Mouse (Mus musculus): ENCODE measurements around the gene Enpp6. TPM values are rescaled to one million over a fixed set of nuclear protein-coding genes. Genes with fewer than 3 reads are reported as not detected.

Enpp6 gene
- polyA plus RNA-seq, 1 experiment from 2014 or later = 0.34 TPM

- Histone ChIP-seq H3K9ac (ENCODE audit: low read depth, low read length) (no peak overlapping the region), H3K4me3 (ENCODE audit: low read depth, low read length) (no peak overlapping the region), H3K4me1 (ENCODE audit: control insufficient read depth, low read depth, low read length) (no peaks in the 10 kb centered on the region), H3K9me3 (replicated peaks; ENCODE audit: control insufficient read depth, low read length) (no peaks in the 10 kb centered on the region), H3K27me3 (ENCODE audit: control insufficient read depth, insufficient read depth, low read depth, low read length) (no peaks in the 10 kb centered on the region), H3K27ac (ENCODE audit: low read length) (no peak overlapping the region), H3K4me2 (ENCODE audit: low read depth, low read length) (no peak overlapping the region), H3K36me3 (ENCODE audit: control insufficient read depth, insufficient read depth) (no peaks in the 10 kb centered on the region)
- WGBS (ENCODE audit: insufficient replicate concordance) = 15% methylated on average over 7 of the region's 7 CpGs
- no peak for ATAC-seq (ENCODE audit: low read depth)
Measured at GRCm38 (mm10) chr8:46953472-46953871, 33.2 kb upstream of the Enpp6 start.

DNA sequence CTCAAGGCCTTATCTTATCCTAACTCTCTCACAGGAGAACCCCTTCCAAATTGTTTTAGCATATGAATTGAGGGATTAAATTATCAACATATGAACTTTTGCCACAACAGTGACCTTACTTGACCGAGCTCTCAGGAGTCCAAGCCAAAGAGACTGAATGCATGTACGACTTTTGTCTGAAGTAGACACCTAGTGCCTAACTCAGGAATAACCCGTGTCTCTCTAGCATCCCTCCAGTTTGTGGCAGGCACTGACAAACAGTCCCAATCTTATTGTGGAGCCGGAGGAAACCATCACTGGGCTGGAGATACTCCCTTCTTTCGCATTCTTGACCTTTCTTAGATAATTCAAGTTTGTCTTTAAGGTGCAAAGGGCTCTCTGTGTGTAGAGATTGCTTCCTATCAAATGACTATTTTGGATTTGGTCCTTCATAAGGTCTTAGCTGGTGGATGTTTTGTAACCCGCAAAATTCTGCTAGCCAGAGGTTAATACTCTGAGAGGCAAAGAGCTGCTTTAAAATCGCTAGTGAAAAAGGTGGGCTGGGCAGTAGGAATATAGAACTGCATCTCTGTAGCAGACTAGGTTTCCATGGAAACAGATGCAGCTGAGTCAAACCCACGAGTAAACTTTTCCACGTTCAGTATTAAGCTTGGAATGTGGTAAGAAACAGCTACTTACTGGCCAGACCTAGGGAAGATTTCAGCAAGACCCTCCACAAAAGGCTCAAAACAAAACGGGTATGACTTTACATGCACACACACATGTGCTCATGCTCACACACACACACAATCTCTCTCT, 23.9 kb upstream of the Enpp6 start:
- H3K4me1 ChIP-seq (ENCODE audit: control insufficient read depth, low read depth, low read length) = no peaks in the 10 kb centered on the region
- no peaks in the 10 kb centered on the region for H3K27me3 ChIP-seq (ENCODE audit: control insufficient read depth, insufficient read depth, low read depth, low read length)
- WGBS (ENCODE audit: insufficient replicate concordance) = 52% methylated on average over 10 of the region's 10 CpGs
- H3K36me3 ChIP-seq (ENCODE audit: control insufficient read depth, insufficient read depth) = no peaks in the 10 kb centered on the region
- no peak for ATAC-seq (ENCODE audit: low read depth)
- no peak overlapping the region for H3K9ac ChIP-seq (ENCODE audit: low read depth, low read length)
- no peak overlapping the region for H3K4me3 ChIP-seq (ENCODE audit: low read depth, low read length)
- no peaks in the 10 kb centered on the region for H3K9me3 ChIP-seq (replicated peaks; ENCODE audit: control insufficient read depth, low read length)
- H3K4me2 ChIP-seq (ENCODE audit: low read depth, low read length) = no peak overlapping the region
- no peak overlapping the region for H3K27ac ChIP-seq (ENCODE audit: low read length)

GRCm38 (mm10) chr8:46963619-46964145, 23.0 kb upstream of the Enpp6 start:
- no peak overlapping the region for H3K4me3 ChIP-seq (ENCODE audit: low read depth, low read length)
- no peak overlapping the region for H3K27ac ChIP-seq (ENCODE audit: low read length)
- ATAC-seq (ENCODE audit: low read depth) = no peak
- no peaks in the 10 kb centered on the region for H3K9me3 ChIP-seq (replicated peaks; ENCODE audit: control insufficient read depth, low read length)
- WGBS (ENCODE audit: insufficient replicate concordance) = 43% methylated on average over 8 of the region's 8 CpGs
- no peaks in the 10 kb centered on the region for H3K27me3 ChIP-seq (ENCODE audit: control insufficient read depth, insufficient read depth, low read depth, low read length)
- no peak overlapping the region for H3K4me2 ChIP-seq (ENCODE audit: low read depth, low read length)
- no peak overlapping the region for H3K9ac ChIP-seq (ENCODE audit: low read depth, low read length)
- H3K4me1 ChIP-seq (ENCODE audit: control insufficient read depth, low read depth, low read length) = no peaks in the 10 kb centered on the region
- H3K36me3 ChIP-seq (ENCODE audit: control insufficient read depth, insufficient read depth) = no peaks in the 10 kb centered on the region

DNA sequence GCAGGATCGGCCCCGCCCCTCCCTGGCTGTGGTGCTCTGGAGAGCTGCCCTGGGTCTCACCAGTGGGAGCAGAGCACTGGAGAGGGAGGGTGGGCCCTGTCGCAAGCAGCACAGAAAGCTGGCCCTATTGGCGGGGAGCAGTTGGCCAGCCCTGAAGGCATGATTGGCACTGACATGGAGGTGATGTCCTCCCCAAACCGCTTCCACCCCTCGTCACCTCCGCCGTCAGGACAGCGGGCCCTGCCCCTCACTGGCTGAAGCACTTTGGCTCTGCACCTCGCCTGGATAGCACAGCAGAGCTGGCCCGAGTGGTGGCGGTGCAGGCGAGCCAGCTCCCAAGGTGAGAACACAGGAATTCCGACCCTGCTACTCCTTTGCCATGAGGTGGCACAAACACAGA, 20.9 kb upstream of the Enpp6 start:
- Histone ChIP-seq H3K27ac (ENCODE audit: low read length) (no peak overlapping the region), H3K4me1 (ENCODE audit: control insufficient read depth, low read depth, low read length) (no peaks in the 10 kb centered on the region), H3K9me3 (replicated peaks; ENCODE audit: control insufficient read depth, low read length) (no peaks in the 10 kb centered on the region), H3K4me3 (ENCODE audit: low read depth, low read length) (no peak overlapping the region), H3K36me3 (ENCODE audit: control insufficient read depth, insufficient read depth) (no peaks in the 10 kb centered on the region), H3K27me3 (ENCODE audit: control insufficient read depth, insufficient read depth, low read depth, low read length) (no peaks in the 10 kb centered on the region), H3K4me2 (ENCODE audit: low read depth, low read length) (no peak overlapping the region), H3K9ac (ENCODE audit: low read depth, low read length) (no peak overlapping the region)
- WGBS (ENCODE audit: insufficient replicate concordance) = 54% methylated on average over 14 of the region's 14 CpGs
- no peak for ATAC-seq (ENCODE audit: low read depth)

- no peak overlapping the region for H3K9ac ChIP-seq (ENCODE audit: low read depth, low read length)
- no peak for ATAC-seq (ENCODE audit: low read depth)
- no peak overlapping the region for H3K4me2 ChIP-seq (ENCODE audit: low read depth, low read length)
- H3K4me3 ChIP-seq (ENCODE audit: low read depth, low read length) = no peak overlapping the region
- no peak overlapping the region for H3K27ac ChIP-seq (ENCODE audit: low read length)
- WGBS (ENCODE audit: insufficient replicate concordance) = 71% methylated on average over 3 of the region's 3 CpGs
- no peaks in the 10 kb centered on the region for H3K9me3 ChIP-seq (replicated peaks; ENCODE audit: control insufficient read depth, low read length)
- H3K27me3 ChIP-seq (ENCODE audit: control insufficient read depth, insufficient read depth, low read depth, low read length) = no peaks in the 10 kb centered on the region
- H3K36me3 ChIP-seq (ENCODE audit: control insufficient read depth, insufficient read depth) = no peaks in the 10 kb centered on the region
- H3K4me1 ChIP-seq (ENCODE audit: control insufficient read depth, low read depth, low read length) = no peaks in the 10 kb centered on the region
Measured at GRCm38 (mm10) chr8:46968721-46969120, 18.0 kb upstream of the Enpp6 start.

- no peak overlapping the region for H3K27ac ChIP-seq (ENCODE audit: low read length)
- 33% methylated on average over 2 of the region's 2 CpGs for WGBS (ENCODE audit: insufficient replicate concordance)
- ATAC-seq (ENCODE audit: low read depth) = no peak
- H3K4me2 ChIP-seq (ENCODE audit: low read depth, low read length) = no peak overlapping the region
- no peaks in the 10 kb centered on the region for H3K36me3 ChIP-seq (ENCODE audit: control insufficient read depth, insufficient read depth)
- no peaks in the 10 kb centered on the region for H3K27me3 ChIP-seq (ENCODE audit: control insufficient read depth, insufficient read depth, low read depth, low read length)
- no peaks in the 10 kb centered on the region; the same call in 1 of the 2 replicates for H3K9me3 ChIP-seq (replicated peaks; ENCODE audit: control insufficient read depth, low read length)
- H3K4me3 ChIP-seq (ENCODE audit: low read depth, low read length) = no peak overlapping the region
- no peaks in the 10 kb centered on the region for H3K4me1 ChIP-seq (ENCODE audit: control insufficient read depth, low read depth, low read length)
- H3K9ac ChIP-seq (ENCODE audit: low read depth, low read length) = no peak overlapping the region
Measured at GRCm38 (mm10) chr8:46969386-46969785, 17.3 kb upstream of the Enpp6 start.

DNA sequence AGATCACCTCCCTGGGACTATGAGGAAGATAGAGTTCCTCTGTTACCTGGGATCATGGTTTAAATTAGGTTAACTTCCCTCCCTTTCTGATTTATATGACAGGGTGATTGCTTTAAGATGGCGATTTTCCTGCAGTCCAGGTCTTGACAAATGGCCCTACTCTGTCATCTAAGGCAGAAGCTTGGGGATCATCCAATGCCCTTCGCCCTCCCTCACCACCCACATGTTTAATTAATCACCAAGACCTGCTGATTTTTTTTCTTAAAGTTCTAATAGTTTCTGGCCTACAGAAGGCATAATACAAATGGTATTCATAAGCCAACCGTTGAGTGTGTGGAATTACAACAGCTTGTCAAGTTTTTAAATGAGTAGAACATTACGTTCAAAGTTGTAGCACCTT, 9.3 kb upstream of the Enpp6 start:
- Histone ChIP-seq H3K36me3 (ENCODE audit: control insufficient read depth, insufficient read depth) (no peaks in the 10 kb centered on the region), H3K4me1 (ENCODE audit: control insufficient read depth, low read depth, low read length) (no peaks in the 10 kb centered on the region), H3K27ac (ENCODE audit: low read length) (no peak overlapping the region), H3K4me3 (ENCODE audit: low read depth, low read length) (no peak overlapping the region), H3K9me3 (replicated peaks; ENCODE audit: control insufficient read depth, low read length) (no peaks in the 10 kb centered on the region; the same call in 1 of the 2 replicates), H3K9ac (ENCODE audit: low read depth, low read length) (no peak overlapping the region), H3K4me2 (ENCODE audit: low read depth, low read length) (no peak overlapping the region), H3K27me3 (ENCODE audit: control insufficient read depth, insufficient read depth, low read depth, low read length) (no peaks in the 10 kb centered on the region)
- 67% methylated on average over 4 of the region's 4 CpGs for WGBS (ENCODE audit: insufficient replicate concordance)
- no peak for ATAC-seq (ENCODE audit: low read depth)

- Histone ChIP-seq H3K27me3 (ENCODE audit: control insufficient read depth, insufficient read depth, low read depth, low read length) (no peaks in the 10 kb centered on the region), H3K9ac (ENCODE audit: low read depth, low read length) (no peak overlapping the region), H3K4me1 (ENCODE audit: control insufficient read depth, low read depth, low read length) (no peaks in the 10 kb centered on the region), H3K27ac (ENCODE audit: low read length) (no peak overlapping the region), H3K4me3 (ENCODE audit: low read depth, low read length) (no peak overlapping the region), H3K4me2 (ENCODE audit: low read depth, low read length) (no peak overlapping the region), H3K9me3 (replicated peaks; ENCODE audit: control insufficient read depth, low read length) (no peaks in the 10 kb centered on the region), H3K36me3 (ENCODE audit: control insufficient read depth, insufficient read depth) (no peaks in the 10 kb centered on the region)
- ATAC-seq (ENCODE audit: low read depth) = no peak
- WGBS (ENCODE audit: insufficient replicate concordance) = 43% methylated on average over 6 of the region's 6 CpGs
Measured at GRCm38 (mm10) chr8:46982166-46982565, 4.5 kb upstream of the Enpp6 start.

GRCm38 (mm10) chr8:46982770-46983169, 3.9 kb upstream of the Enpp6 start:
- H3K9me3 ChIP-seq (replicated peaks; ENCODE audit: control insufficient read depth, low read length) = no peaks in the 10 kb centered on the region
- no peaks in the 10 kb centered on the region for H3K4me1 ChIP-seq (ENCODE audit: control insufficient read depth, low read depth, low read length)
- H3K27me3 ChIP-seq (ENCODE audit: control insufficient read depth, insufficient read depth, low read depth, low read length) = no peaks in the 10 kb centered on the region
- H3K4me3 ChIP-seq (ENCODE audit: low read depth, low read length) = no peak overlapping the region
- no peak; the same call in 1 of the 2 replicates for ATAC-seq (ENCODE audit: low read depth)
- H3K36me3 ChIP-seq (ENCODE audit: control insufficient read depth, insufficient read depth) = no peaks in the 10 kb centered on the region
- H3K27ac ChIP-seq (ENCODE audit: low read length) = no peak overlapping the region
- H3K4me2 ChIP-seq (ENCODE audit: low read depth, low read length) = no peak overlapping the region
- whole genome bisulfite sequencing (ENCODE audit: insufficient replicate concordance) = 47% methylated on average over 4 of the region's 4 CpGs
- no peak overlapping the region for H3K9ac ChIP-seq (ENCODE audit: low read depth, low read length)

All from liver, embryonic 16.5 days (tissue).